Mouse (Mus musculus): ENCODE measurements around the gene Csf3.
"Not testable (repeated sequence)": the region's sequence is repeated elsewhere in the genome, so short reads cannot be mapped to it uniquely, and the experiment has no call there.

Gene Csf3

GRCm38 (mm10) chr11:98696454-98697216, 4.4 kb upstream of the Csf3 start:
- DNase-seq (ENCODE audit: low spot score), result peak; percentile 49

- no peak for DNase-seq (ENCODE audit: low spot score)
Observed at GRCm38 (mm10) chr11:98697225-98697624, 3.8 kb upstream of the Csf3 start.

- no peak for DNase-seq (ENCODE audit: low spot score)
Observed at GRCm38 (mm10) chr11:98698849-98699640, 2.0 kb upstream of the Csf3 start.

GRCm38 (mm10) chr11:98699911-98700310, 1.2 kb upstream of the Csf3 start:
- peak; percentile 73 for DNase-seq (ENCODE audit: low spot score)

- no peak for DNase-seq (ENCODE audit: low spot score)
Observed at GRCm38 (mm10) chr11:98702323-98702722, 1.3 kb downstream of the Csf3 start.

GRCm38 (mm10) chr11:98705021-98705420, 4.0 kb downstream of the Csf3 start:
- no peak for DNase-seq (ENCODE audit: low spot score)

GRCm38 (mm10) chr11:98707401-98708281, 6.6 kb downstream of the Csf3 start:
- DNase-seq (ENCODE audit: low spot score), result peak; percentile 70

GRCm38 (mm10) chr11:98708282-98708956, 7.4 kb downstream of the Csf3 start:
- no peak for DNase-seq (ENCODE audit: low spot score)

GRCm38 (mm10) chr11:98709001-98709741, 8.1 kb downstream of the Csf3 start:
- DNase-seq (ENCODE audit: low spot score), result peak; percentile 60

- peak; percentile 83 for DNase-seq (ENCODE audit: low spot score)
Observed at GRCm38 (mm10) chr11:98710416-98711045, 9.5 kb downstream of the Csf3 start.

- DNase-seq (ENCODE audit: low spot score), result no peak
Observed at GRCm38 (mm10) chr11:98711046-98711434, 10.0 kb downstream of the Csf3 start.

GRCm38 (mm10) chr11:98712009-98712408, 10.9 kb downstream of the Csf3 start:
- DNase-seq (ENCODE audit: low spot score), result not testable (repeated sequence)

- DNase-seq (ENCODE audit: low spot score), result no peak
Observed at GRCm38 (mm10) chr11:98713703-98714102, 12.6 kb downstream of the Csf3 start.

GRCm38 (mm10) chr11:98715946-98716345, 14.9 kb downstream of the Csf3 start:
- no peak for DNase-seq (ENCODE audit: low spot score)

- DNase-seq (ENCODE audit: low spot score), result peak; percentile 81
Observed at GRCm38 (mm10) chr11:98717904-98718303, 16.8 kb downstream of the Csf3 start.

GRCm38 (mm10) chr11:98720756-98721155, 19.7 kb downstream of the Csf3 start:
- no peak for DNase-seq (ENCODE audit: low spot score)

GRCm38 (mm10) chr11:98721458-98722226, 20.6 kb downstream of the Csf3 start:
- DNase-seq (ENCODE audit: low spot score), result peak; percentile 60

GRCm38 (mm10) chr11:98723098-98723497, 22.0 kb downstream of the Csf3 start:
- DNase-seq (ENCODE audit: low spot score), result no peak

GRCm38 (mm10) chr11:98725926-98726506, 25.0 kb downstream of the Csf3 start:
- DNase-seq (ENCODE audit: low spot score), result no peak

Data from ovary, postnatal 36 days (tissue).